Mouse (Mus musculus) frontal cortex, adult 2 months (tissue): ENCODE measurements around the gene Cyp1a2. TPM values are rescaled to one million over a fixed set of nuclear protein-coding genes. Genes with fewer than 3 reads are reported as not detected.

Source experiments
- DNase-seq, 2 experiments: peaks; one replicate each; pipeline ENCODE4 v3.0.0; 2022; ENCODE audit warnings: low spot score in 1 of 2; ENCODE audit errors: extremely low spot score in 1 of 2
- polyA plus RNA-seq: library from polyadenylated mRNA; depleted of rRNA; stranded (reverse); fragments of >200 nt; gene quantifications from 2 replicates; pipeline ENCODE4 v1.2.3, GENCODE M21; 2012

Cyp1a2 gene
- polyA plus RNA-seq, 1 experiment, result not detected

DNA sequence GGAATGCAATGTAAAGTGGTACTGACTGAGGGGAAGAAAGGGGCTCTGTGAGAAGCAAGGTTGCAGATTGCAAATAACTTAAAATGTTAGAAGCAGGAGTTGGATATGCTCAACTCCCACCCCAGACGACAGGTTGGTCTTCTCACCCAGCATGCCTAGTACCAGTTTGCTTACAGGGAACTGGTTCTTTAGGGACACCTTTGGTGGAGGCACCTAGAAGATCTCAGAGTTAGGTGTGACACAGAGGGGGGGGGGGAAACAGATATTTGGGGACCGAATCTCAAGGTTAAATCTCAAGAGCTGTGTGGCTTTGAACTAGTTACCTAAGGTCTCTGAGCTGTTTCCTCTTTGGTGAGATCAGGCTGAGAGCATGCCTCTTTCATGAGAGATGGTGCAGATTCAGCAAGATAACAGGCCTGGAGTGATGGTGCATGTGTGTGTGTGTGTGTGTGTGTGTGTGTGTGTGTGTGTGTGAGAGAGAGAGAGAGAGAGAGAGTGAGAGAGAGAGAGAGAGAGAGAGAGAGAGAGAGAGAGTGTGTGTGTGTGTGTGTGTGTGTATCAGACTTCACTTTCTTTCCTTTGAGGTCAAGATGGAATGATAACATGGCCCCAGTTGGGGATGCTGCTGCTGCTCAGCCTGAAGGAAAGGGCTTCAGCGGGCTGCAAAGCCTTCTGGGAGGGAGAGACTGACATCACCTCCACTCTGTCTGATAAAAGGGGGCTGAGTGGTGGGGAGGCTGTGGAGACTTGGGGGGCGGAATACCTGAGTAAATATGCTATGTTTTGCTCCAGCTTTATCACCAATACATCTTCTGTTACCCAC, 36.0 kb downstream of the Cyp1a2 start:
- no peak for DNase-seq

DNA sequence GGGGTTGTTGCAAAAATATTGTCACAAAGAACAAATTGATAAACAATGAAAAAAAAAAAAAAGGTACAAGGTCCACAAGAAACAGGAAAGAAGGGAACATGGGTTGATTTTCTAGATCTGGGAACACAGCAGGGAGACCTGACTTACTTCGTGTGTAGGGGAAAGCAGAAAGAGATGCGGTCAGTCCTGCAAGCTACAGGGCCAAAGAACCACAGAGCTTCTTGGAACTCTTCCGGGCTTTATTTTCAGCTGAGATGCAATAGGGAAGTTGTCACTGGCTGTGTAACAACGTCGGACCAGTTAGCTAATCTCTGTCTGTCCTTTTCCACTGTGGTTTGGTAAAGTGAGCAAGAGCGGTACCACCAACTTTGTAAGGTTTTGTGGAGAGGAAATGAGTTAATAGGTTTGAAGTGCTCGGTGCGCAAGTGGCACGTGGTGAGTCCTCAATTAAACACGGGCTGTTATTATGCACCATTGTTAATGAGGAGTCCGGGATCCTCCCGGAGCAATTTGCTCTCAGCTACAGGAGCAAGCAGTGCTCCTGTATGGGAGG, 36.9 kb downstream of the Cyp1a2 start:
- no peak for DNase-seq

DNA sequence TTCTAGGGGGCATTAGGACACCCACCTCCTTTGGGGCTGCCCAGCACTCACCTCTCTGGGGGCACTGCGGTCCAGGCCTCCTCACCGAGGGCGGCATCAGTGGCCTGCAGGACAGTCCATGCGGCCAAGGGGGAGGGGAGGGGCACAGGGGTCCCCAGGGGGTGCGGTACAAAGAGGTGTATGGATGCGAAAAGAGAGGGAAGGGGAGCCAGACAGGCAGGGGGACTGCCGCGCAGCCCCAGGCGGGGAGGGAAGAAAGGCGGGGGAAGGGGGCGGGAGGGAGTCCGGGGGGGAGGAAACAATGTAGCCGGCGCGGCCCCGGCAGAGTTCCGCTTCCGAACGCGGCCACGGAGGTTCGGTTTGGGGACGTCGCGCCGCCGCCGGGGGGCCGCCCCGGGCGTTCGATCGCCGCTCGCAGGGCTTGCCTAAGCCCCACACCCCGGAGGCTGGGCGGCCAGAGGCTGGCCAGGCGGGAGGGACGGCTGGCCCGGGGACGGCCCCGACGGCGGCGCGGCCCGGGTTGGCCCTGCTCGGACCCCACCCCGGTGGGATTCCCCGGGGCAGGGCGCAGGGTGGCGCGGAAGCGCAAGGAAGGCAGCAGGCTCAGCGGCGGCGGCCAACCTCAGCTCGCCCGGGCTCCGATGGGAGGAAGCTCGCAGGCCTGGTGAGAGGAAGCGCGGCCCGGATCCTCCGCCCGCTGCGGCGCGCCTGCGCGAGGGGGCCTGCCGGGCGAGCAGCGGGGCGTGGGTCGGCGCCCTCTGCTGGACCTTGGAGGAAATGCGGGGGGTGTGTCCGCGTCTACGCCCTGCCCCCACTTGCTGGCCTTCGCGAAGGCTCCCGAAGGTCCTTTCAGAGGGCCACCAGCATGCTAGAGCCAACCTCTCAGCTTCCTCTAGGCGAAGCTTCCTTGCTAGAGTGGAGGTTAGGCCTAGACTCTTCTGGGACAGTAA, 38.3 kb downstream of the Cyp1a2 start:
- DNase-seq, result peak; percentile 74 to 95

DNA sequence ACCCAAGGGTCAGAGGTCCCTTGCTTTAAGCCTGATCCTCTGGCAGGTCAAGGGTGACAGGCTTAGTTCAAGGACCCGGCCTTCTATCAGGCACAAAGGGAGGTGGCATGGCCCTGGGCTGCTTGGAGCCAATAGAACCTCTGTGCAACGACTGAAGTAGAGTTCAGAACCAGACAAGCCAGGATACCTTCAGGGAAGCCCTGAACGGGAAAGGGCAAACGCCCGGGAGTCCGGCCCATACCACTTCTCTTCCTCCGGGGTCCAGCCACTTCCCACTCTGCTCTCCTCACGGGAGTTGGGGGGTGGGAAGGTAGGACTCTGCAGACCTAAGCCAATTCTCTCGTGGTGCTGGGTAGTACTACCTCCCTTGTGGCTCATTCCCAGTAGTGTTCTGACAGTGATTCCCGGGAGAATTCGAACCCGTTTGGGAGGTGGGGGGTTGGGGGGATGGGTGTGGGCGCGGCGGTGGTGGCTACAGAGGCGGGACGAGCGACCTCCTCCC, 39.0 kb downstream of the Cyp1a2 start:
- DNase-seq, result no peak

DNA sequence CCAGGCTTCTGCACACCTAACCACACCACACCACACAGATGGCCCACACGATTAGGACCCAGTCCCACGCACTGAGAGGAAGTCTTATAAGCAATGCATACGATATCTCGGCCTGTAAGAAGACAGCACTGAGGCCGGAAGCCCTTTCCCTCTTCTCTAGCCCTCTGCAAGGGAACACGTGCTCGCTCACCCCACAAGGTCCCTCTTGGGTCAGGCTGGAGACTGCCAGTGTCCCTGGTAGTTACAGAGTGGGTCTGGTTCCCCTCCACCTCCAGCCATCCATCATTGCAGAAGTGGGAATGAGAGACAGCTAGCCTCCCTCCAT, 39.7 kb downstream of the Cyp1a2 start:
- DNase-seq, result no peak

DNA sequence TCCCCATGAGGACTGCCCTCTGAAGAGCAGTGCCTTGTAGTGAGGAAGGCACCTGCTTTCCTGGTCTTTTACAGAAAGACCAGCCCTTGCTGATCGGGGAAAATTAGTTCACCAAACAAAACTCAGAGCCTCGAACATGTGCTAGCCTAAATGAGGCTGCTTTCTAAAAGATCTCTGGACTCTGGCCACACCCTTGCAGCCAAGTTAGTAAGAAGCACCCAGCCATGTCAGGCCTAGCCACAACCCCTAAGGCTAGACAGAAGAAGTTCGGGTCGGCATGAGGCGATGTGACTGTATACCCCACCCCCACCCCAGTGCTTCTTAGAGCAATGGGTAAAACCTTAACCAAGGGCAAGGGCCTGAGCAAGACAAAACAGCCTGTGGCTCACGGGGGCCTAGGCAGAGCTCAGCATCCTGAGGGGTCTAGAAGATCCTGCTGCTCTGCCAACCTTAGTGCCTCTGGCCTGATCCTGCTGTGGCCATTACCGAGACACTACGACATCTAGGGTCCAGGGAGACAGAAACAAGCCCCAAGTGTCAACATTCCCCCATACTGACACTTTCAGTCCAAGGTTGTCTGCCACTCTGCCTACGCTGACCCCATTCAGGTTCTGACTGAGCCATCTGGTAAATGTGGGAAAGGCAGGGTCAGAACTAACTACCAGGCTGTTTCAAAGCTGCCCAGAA, 40.2 kb downstream of the Cyp1a2 start:
- no peak for DNase-seq

DNA sequence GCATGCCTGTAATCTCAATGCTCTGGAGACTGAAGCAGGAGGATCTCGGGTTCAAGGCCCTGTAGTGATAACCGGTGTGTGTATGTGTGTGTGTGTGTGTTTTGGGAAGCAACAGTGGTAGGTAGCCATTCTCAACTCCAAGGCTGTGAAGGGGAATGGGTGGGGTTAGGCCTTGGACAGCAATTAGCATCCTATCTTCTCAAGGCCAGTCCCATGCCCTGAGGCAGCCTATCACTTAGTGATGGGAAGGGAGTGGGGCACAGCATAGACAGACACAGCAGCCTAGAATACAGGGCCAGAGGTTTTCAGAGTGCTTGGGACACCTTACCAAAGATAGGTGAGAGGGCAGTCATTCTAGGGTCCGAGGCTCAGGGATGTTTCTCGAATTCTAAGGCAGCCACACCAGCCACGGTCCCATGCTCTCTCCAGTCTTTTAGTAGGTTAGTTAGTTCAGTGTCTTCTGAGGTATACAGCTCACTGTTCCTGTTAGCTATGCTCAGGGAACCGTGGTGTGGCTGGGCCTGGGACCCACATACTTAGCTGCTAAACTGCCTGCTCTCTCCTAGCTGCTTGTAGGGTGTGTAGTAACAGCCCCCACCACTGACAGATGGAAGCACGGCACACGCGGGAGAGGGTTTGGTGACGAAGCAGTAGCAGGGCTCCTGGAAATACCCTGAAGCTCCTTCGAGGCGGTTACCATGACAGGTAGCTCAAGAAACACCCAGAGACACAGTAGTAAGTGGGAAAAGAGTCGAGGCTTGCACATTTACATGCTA, 41.5 kb downstream of the Cyp1a2 start:
- DNase-seq, result no peak

DNA sequence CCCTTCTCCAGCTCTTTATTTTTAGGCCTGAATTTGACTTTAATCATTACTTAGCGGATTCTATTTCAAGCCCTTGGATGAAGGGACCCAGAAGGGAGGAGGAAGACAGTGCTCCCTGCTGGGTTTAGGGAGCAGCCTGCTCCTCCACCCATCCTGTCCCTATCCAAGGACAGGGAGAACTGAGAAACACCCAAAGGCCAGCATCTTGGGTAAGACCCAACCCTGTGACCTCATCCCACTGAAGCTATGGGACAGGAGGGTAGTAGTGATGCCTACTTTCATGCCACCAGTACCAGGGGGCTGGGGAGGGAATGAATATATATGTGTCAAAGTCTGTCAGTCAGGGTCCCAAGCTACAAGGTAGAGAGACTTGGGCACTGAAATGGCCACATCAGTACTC, 42.5 kb downstream of the Cyp1a2 start:
- DNase-seq, result no peak

DNA sequence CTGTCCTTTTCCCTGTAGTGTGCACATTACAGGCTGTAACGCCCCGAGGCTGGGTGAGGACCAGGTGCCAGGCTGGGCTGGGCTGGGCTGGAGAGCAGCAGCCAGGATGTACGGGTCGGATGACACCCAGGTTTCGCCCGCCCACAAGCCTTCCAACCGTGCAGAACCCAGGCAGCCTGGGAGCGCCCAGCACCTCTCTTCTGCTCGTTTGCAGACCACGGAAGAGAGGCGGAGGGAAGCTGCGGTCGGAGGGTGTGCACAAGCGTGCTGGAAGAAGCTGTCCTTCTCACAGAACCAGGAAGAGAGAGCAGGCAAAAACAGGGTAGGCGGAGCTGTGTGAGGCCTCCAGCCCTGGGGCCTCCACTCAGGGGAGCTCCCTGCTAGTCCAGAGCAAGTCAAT, 43.1 kb downstream of the Cyp1a2 start:
- no peak for DNase-seq

DNA sequence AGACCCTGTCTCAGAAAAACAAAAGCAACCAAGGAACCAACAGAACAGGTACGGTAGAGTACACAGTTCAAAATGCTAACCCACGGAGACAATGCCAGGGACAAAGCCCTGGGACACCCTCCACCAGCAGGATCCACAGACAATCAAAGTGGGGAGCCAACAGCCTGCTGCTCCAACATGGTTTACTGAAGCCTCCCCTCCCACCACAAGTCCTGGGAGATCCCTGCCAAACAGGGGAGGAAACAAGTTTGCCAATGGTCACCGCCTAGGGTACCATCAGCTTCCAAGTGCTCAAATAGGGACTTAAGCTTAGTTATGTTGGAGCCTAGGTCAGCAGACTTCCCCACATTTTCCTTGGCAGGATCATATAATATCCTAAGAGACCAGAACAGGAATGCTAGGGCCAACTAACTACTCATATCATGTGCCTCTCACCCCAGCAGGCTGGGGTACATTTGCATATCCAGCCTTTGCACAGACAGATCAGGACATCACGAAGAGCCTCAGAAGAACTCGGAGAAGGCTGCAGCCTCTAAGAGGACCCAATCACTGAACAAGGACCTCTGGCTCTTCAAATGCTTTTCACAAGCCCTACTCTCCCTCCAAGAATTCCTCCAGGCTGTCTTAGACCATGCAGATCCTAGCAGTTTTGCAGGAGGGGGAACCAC, 43.7 kb downstream of the Cyp1a2 start:
- DNase-seq, result no peak

DNA sequence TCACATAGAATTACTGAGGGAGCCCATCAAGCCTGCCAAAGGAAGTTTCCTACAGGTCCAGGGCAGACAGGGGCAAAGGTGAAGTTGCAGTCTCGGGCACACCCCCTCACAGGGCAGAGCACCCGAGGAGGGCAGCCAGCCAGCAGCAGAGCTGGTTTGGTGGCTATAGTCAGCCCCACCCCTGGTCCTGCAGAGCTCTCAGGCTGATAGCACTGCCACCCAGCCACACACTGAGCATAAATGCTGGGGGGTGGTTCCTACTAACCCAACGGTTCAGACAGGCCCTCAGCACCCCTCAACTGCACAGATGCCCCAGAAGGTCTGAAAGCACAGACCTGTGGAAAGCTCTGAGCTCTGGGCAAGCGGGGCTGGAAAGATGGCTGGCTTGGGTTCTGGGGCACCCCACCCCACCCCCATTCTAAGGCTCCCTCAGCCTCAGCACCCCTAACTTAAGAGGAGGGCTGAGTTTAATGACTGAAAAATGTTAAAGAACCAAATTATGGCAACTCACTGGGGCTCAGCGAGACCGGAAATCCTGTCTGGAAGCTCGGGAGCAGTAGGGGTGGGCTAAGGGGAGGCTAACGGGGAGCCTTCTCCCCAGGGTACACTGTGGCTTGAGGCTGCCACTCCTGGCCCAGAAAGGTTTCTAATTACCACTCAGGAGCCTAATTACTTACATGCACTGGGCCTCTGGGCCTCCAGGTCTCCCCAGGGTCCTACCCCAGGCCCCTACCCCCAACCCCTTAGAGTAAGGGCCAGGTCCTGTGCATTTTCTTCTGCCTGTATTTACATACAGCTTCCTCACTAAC, 44.6 kb downstream of the Cyp1a2 start:
- no peak for DNase-seq

DNA sequence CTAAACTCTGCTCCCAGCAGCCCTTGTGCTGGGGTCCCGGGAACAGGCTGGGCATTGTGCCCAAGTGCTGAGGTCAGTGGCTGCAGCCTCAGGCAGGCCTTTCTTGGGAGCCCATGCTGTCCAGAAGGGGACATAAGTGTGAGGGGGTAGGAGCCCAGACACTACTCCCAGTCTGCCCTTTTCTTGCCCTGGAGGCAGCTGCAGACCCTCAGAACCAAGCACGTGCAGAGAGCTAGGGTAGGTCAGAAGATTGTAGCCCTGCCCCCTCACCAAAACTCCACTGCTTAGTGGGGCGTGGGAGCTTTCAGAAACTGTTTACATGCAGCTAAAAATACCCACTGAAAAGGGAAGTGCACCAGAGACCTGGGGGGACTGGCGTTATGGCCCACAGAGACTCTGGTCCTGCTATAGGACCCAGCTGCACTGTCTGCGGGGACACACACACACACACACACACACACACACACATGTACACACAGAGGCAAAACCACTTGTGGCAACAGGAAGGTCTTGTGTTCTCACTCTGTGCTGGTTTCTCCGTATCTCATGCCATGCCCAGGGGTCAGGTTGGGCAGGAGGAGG, 45.7 kb downstream of the Cyp1a2 start:
- DNase-seq, result no peak

DNA sequence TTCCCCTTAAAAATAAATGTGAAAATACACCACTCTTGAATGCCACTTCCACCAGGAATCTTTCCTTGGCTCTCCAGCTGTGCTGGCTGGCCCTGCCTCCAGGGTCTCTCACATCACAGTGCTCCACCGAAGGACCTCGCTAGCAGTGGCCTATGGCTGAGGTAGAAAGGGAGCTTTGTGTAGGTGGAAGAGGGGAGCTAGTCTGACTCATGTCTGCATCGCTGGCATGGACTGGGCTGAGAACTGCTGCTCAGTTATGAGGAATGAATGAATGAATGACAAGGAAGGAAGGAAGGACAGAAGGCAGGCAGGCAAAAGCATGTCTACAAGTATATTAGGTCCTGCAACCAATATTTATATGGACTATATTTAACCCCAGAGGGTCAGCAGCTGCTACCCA, 46.2 kb downstream of the Cyp1a2 start:
- no peak for DNase-seq

DNA sequence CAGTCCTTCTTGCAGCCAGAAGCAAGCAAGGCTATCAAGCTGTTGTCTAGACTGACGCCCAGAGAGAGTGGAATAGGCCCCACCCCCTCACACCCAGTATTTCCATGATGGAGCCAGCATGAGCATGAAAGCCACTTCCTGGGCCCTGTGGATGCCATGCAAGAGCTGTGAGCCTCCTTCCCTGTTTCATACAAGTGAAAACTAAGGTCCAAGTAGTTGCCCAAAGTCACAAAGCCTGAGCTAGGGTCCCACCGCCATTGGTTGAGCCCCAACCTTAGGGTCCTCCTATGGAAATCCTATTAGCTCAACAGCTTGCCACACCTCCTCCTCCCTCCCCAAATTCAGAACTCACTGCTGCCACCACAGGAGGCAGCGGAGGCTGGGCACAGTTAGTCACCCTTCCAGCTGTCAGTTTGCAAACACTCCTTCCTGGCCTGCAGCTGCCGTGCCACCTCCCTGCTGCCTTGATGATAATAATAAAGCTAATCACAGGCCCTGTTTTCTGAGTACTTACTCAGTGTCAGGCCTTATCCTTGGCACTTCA, 50.0 kb downstream of the Cyp1a2 start:
- DNase-seq, result peak in 1 of 2 experiments; percentile 63

DNA sequence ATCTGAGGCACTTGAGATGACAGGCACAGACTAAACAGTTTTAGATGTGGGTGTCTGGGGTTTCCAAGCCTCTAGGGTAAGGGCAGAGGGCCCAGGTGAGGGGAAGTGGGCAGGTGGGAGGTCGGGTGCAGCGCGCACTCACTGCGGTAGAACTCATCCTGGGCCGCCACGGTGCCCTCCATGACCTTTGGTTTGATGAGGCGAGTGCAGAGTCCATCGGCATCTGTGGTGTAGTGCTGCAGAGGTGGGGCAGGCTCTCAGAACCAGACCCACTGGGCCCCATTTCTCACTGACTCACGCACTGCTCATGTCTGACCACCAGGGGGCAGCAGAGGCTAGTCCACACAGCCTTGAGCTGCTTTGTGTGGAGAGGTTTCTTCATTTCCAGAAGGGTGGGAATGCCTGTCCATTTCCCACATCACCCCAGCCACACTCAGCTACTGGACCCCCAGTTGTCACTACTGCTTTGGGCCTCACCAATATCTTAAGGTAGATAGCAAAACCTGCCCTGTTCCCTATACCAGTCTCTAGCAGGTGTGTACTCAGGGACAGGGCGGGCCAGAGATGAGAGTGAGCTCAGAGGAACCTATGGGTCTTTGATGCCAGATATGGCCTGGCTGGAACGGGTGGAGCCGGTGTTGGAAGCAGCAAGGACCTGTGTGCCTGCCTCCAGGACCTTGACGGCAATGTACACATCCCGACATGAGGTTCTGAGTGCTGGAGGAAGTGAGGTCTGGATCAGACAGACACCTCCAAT, 54.2 kb downstream of the Cyp1a2 start:
- DNase-seq, result peak in 1 of 2 experiments; percentile 84

DNA sequence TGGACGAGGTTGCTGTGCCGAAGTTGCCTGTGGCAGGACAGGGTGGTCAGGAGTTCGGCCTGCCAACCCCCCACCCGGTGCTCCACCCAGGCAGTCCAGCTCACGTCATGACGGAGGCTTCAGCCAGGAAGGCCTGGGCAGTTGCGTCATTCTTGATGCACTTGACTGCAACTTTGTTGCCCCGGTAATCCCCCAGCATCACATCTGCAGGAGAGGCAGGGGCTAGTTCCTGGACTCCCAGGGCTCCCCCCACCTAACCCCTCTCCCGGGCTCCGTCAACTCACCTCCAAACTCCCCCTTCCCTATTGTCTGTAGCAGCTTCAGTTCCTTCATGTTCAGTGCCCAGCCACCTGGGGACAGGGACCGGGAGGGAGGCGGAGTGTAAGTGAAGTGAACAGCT, 54.8 kb downstream of the Cyp1a2 start:
- DNase-seq, result no peak

DNA sequence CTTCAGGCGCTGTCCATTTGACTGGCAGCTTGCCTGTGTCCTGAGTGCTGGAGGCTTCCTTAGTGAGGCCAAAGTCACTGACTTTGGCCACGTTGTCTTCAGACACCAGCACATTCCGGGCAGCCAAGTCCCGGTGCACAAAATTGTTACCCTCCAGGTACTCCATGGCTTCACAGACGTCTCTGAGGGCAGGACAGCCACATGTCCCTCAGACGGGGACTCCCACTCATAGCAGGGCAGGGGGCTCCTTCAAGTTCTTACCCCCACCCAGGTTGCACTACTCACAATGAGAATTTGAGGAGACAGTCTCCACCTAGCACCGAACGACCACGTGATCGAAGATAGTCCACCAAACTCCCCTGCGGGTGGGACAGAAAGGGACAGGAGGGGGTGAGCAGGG, 55.6 kb downstream of the Cyp1a2 start:
- DNase-seq, result no peak
